Mouse (Mus musculus) bone marrow, adult 2 months (tissue): ENCODE data around the gene Men1.

Experiments used
- CTCF ChIP-seq: fragments of 200-500 bp; IDR thresholded peaks from 2 replicates; pipeline ENCODE4 v1.5.1; 2011; ENCODE audit warnings: low read length, control low read depth; ENCODE audit not compliant: control insufficient read depth, insufficient read depth
- POLR2A ChIP-seq: fragments of 200-500 bp; IDR thresholded peaks from 2 replicates; pipeline ENCODE4 v1.6.1; 2011; ENCODE audit warnings: low read depth, mild to moderate bottlenecking, control low read depth, low read length, borderline replicate concordance; ENCODE audit not compliant: control insufficient read depth

DNA sequence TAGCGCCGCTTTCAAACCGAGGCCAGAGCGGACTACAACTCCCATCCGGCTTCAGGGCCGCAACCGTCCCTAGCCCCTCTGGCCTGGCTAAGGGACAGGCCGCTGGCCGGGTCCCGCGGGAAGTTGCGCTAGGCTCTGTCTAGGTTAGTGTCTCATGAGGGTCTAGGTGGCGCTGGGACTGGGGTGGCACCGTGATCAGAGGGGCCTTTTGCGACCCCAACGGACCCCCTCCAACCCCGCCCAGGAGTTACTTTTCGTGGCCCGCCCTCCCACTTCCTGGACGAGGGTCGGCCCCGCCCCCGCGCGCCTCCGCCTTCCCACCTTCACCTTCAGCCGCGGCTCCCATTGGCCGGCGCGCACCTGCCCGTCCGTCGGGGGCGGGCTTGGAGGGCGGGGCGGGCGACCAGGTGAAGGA lies 28.6 kb upstream of the Men1 start, which contains the start of gene Cdc42bpg:
- no peak for TF ChIP-seq CTCF
- TF ChIP-seq POLR2A: no peak
